Mouse (Mus musculus): ENCODE results near the gene Kat2a.

DNA sequence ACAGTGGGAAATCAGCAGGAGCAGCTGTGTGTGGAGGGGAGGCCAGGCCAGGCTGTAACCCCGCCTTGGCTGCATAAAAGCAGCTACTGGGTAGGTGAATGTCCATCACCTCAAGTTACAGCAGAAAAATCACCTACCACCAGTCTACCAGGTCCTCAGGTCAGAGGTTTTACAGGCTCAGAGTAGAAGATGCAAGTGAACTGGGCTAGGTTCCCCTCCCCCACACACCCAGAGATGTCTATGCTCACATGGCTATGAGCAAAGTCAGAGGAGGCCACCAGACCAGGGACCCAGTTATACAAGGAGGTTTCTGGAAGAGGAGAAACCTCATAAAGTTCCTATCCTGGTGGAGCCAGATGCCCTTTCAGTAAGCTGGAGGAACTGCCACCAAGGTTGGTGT is 41.2 kb downstream of the Kat2a start:
- no peak for TF ChIP-seq CTCF (IDR thresholded peaks at IDR 0.05; ENCODE audit: low read depth, low read length)
- TF ChIP-seq GATA2 (IDR thresholded peaks at IDR 0.05; ENCODE audit: borderline replicate concordance, low read depth, low read length) = no peak
- TF ChIP-seq POLR2AphosphoS5 (IDR thresholded peaks at IDR 0.05; ENCODE audit: insufficient replicate concordance, low read depth, low read length) = no peak
- no peak for TF ChIP-seq GATA1 (IDR thresholded peaks at IDR 0.05; ENCODE audit: borderline replicate concordance, low read length)
